Mouse (Mus musculus) stomach, embryonic 16.5 days (tissue): Measurements from ENCODE around the gene Cfap61. TPM values are rescaled to one million over a fixed set of nuclear protein-coding genes. Genes with fewer than 3 reads are reported as not detected.

Experiments
- ATAC-seq: fragments of 200-750 bp; cut with Nextera tagmentation; 2 replicates; pipeline ENCODE4 v1.8.0; 2017; ENCODE audit warnings: moderate number of reproducible peaks, moderate TSS enrichment; ENCODE audit not compliant: insufficient read depth, low FRiP score
- H3K27ac ChIP-seq: fragments of 300-500 bp; sonication (generic); 2 replicates; pipeline ENCODE4 v1.5.1; 2014; ENCODE audit warnings: low read length
- H3K27me3 ChIP-seq: fragments of 300-500 bp; sonication (generic); 2 replicates; pipeline ENCODE4 v1.6.1; 2014; ENCODE audit warnings: low read length, control low read depth, mixed read lengths; ENCODE audit not compliant: control insufficient read depth, insufficient read depth
- H3K36me3 ChIP-seq: fragments of 300-500 bp; sonication (generic); 2 replicates; pipeline ENCODE4 v1.6.1; 2014; ENCODE audit warnings: low read length; ENCODE audit not compliant: control insufficient read depth, insufficient read depth
- H3K4me1 ChIP-seq: fragments of 300-500 bp; sonication (generic); 2 replicates; pipeline ENCODE4 v1.6.1; 2014; ENCODE audit warnings: low read length, control low read depth, mixed read lengths; ENCODE audit not compliant: control insufficient read depth, insufficient read depth
- H3K4me2 ChIP-seq: fragments of 300-500 bp; sonication (generic); 2 replicates; pipeline ENCODE4 v1.6.1; 2014; ENCODE audit warnings: low read depth, low read length, mixed read lengths
- H3K4me3 ChIP-seq: fragments of 300-500 bp; sonication (generic); replicated peaks from 2 replicates; pipeline ENCODE4 v1.5.1; 2014; ENCODE audit warnings: mild to moderate bottlenecking, low read length
- H3K9ac ChIP-seq: fragments of 300-500 bp; sonication (generic); 2 replicates; pipeline ENCODE4 v1.6.1; 2014; ENCODE audit warnings: low read length
- H3K9me3 ChIP-seq: fragments of 300-500 bp; sonication (generic); replicated peaks from 2 replicates; pipeline ENCODE4 v1.6.1; 2016; ENCODE audit warnings: low read length, control low read depth; ENCODE audit not compliant: control insufficient read depth
- WGBS: fragments of 180-500 bp; shearing (Covaris S2); extraction: QIAGEN DNeasy Blood & Tissue Kit; methylation state at CpG from one replicate; pipeline ENCODE4 v1.1.7; 2014; 5-methylcytosine and 5-hydroxymethylcytosine counted together
- polyA plus RNA-seq: library from polyadenylated mRNA; unstranded; fragments of >200 nt; fragmentation: Nextera tagmentation; extraction: Ambion mirVana; gene quantifications from 2 replicates; pipeline ENCODE4 v1.2.1, GENCODE M21; 2015

Gene Cfap61
- polyA plus RNA-seq, 1 experiment from 2014 or later = 0.13 TPM

GRCm38 (mm10) chr2:145944286-145944685 is 9.7 kb downstream of the Cfap61 start:
- Histone ChIP-seq H3K4me2 (no peak overlapping the region), H3K36me3 (no peaks in the 10 kb centered on the region), H3K9me3 (no peaks in the 10 kb centered on the region), H3K27me3 (no peaks in the 10 kb centered on the region), H3K9ac (no peak overlapping the region), H3K27ac (no peak overlapping the region), H3K4me1 (no peaks in the 10 kb centered on the region), H3K4me3 (no peak overlapping the region)
- no peak for ATAC-seq
- WGBS = 78% methylated on average over 3 of the region's 3 CpGs

GRCm38 (mm10) chr2:145948402-145948954 is 13.9 kb downstream of the Cfap61 start:
- ATAC-seq = no peak
- 62% methylated on average over 7 of the region's 7 CpGs for WGBS
- no peak overlapping the region for H3K27ac ChIP-seq

GRCm38 (mm10) chr2:145949475-145950068 is 15.0 kb downstream of the Cfap61 start:
- no peak overlapping the region for H3K9ac ChIP-seq
- no peaks in the 10 kb centered on the region for H3K27me3 ChIP-seq
- no peaks in the 10 kb centered on the region for H3K4me1 ChIP-seq
- no peak overlapping the region for H3K27ac ChIP-seq
- no peak overlapping the region for H3K4me3 ChIP-seq
- no peak overlapping the region for H3K4me2 ChIP-seq
- ATAC-seq = no peak
- H3K9me3 ChIP-seq = no peaks in the 10 kb centered on the region
- H3K36me3 ChIP-seq = no peaks in the 10 kb centered on the region
- 44% methylated on average over 11 of the region's 11 CpGs for WGBS

More at GRCm38 (mm10) chr2:145948402-145948954, 13.9 kb downstream of the Cfap61 start:
- Histone ChIP-seq H3K27me3 (no peaks in the 10 kb centered on the region), H3K36me3 (no peaks in the 10 kb centered on the region), H3K4me3 (no peak overlapping the region), H3K9me3 (no peaks in the 10 kb centered on the region), H3K9ac (no peak overlapping the region), H3K4me2 (no peak overlapping the region), H3K4me1 (no peaks in the 10 kb centered on the region)

GRCm38 (mm10) chr2:145950239-145950638 is 15.7 kb downstream of the Cfap61 start:
- no peaks in the 10 kb centered on the region for H3K4me1 ChIP-seq
- H3K4me2 ChIP-seq = no peak overlapping the region
- H3K4me3 ChIP-seq = no peak overlapping the region
- ATAC-seq = no peak
- no peaks in the 10 kb centered on the region for H3K27me3 ChIP-seq
- 26% methylated on average over 10 of the region's 10 CpGs for WGBS
- no peaks in the 10 kb centered on the region for H3K9me3 ChIP-seq
- H3K27ac ChIP-seq = no peak overlapping the region
- H3K9ac ChIP-seq = no peak overlapping the region
- no peaks in the 10 kb centered on the region for H3K36me3 ChIP-seq

- no peaks in the 10 kb centered on the region for H3K4me1 ChIP-seq
- no peak overlapping the region for H3K9ac ChIP-seq
- H3K36me3 ChIP-seq = no peaks in the 10 kb centered on the region
- no peaks in the 10 kb centered on the region for H3K9me3 ChIP-seq
- no peak overlapping the region for H3K4me3 ChIP-seq
- H3K27me3 ChIP-seq = no peaks in the 10 kb centered on the region
- no peak overlapping the region for H3K27ac ChIP-seq
- H3K4me2 ChIP-seq = no peak overlapping the region
- no peak for ATAC-seq
- WGBS = 62% methylated on average over 5 of the region's 5 CpGs
These were observed 18.1 kb downstream of the Cfap61 start for GRCm38 (mm10) chr2:145952726-145953125.

- H3K4me1 ChIP-seq = no peaks in the 10 kb centered on the region
- no peak overlapping the region for H3K4me3 ChIP-seq
- H3K9ac ChIP-seq = no peak overlapping the region
- 77% methylated on average over 10 of the region's 10 CpGs for WGBS
- H3K36me3 ChIP-seq = no peaks in the 10 kb centered on the region
- H3K9me3 ChIP-seq = no peaks in the 10 kb centered on the region
- no peak for ATAC-seq
- H3K4me2 ChIP-seq = no peak overlapping the region
- H3K27me3 ChIP-seq = no peaks in the 10 kb centered on the region
- no peak overlapping the region for H3K27ac ChIP-seq
These were observed 21.3 kb downstream of the Cfap61 start for GRCm38 (mm10) chr2:145955844-145956243.

- Histone ChIP-seq H3K9ac (no peak overlapping the region), H3K4me1 (no peaks in the 10 kb centered on the region), H3K4me3 (no peak overlapping the region), H3K4me2 (no peak overlapping the region), H3K27me3 (no peaks in the 10 kb centered on the region), H3K27ac (no peak overlapping the region), H3K36me3 (no peaks in the 10 kb centered on the region), H3K9me3 (no peaks in the 10 kb centered on the region)
- WGBS = 74% methylated on average over 5 of the region's 5 CpGs
- no peak for ATAC-seq
These were observed 21.7 kb downstream of the Cfap61 start for GRCm38 (mm10) chr2:145956318-145956717.

DNA sequence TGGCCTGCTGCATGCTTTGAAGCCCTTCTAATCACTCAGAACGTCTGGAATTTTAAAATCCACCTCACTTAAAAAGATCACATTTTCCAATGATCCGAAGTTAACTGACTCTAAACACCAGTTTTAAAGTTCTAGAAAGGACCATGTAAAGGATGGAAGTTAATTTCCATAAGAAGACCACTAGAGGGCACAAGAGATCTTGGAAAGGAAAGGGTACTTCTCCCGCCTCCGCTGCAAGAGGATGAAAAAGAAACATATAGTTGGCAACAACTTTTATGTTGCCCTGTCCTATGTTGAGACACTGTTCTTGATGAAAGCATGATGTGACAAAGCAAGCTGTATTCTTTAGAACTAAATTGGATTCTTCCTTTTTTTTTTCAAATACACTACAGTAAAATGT is 22.9 kb downstream of the Cfap61 start:
- H3K9ac ChIP-seq = no peak overlapping the region
- no peaks in the 10 kb centered on the region for H3K27me3 ChIP-seq
- no peaks in the 10 kb centered on the region for H3K4me1 ChIP-seq
- no peaks in the 10 kb centered on the region for H3K9me3 ChIP-seq
- H3K4me2 ChIP-seq = no peak overlapping the region
- H3K27ac ChIP-seq = no peak overlapping the region
- no peaks in the 10 kb centered on the region for H3K36me3 ChIP-seq
- no peak for ATAC-seq
- H3K4me3 ChIP-seq = no peak overlapping the region
- 17% methylated on average over 4 of the region's 4 CpGs for WGBS

DNA sequence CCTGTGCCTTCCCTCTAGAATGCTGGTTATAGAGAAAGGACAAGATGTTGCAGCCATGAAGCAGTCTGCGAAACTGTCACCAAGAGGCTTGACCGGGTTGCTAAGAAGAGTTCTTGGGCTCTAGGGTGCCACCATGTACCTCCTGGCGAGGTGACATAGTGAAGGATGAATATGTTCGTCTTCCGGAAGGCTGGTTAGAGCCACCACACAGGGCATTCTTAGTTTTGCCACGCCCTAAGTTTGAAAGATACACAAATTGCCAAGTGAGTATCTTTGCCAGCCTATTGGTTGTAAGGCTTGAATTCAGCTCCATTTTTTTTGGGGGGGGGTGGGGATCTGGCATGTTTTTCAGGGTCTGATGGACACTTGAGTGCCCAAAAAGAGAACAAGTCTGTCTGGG is 23.5 kb downstream of the Cfap61 start:
- Histone ChIP-seq H3K4me2 (no peak overlapping the region), H3K27ac (no peak overlapping the region), H3K27me3 (no peaks in the 10 kb centered on the region), H3K36me3 (no peaks in the 10 kb centered on the region), H3K4me3 (no peak overlapping the region), H3K4me1 (no peaks in the 10 kb centered on the region), H3K9me3 (no peaks in the 10 kb centered on the region), H3K9ac (no peak overlapping the region)
- ATAC-seq = no peak
- 81% methylated on average over 6 of the region's 6 CpGs for WGBS
